Mouse (Mus musculus) heart, postnatal 25 days (tissue): ENCODE measurements around the gene Clca4b. TPM values are rescaled to one million over a fixed set of nuclear protein-coding genes. Genes with fewer than 3 reads are reported as not detected.
"Not testable (repeated sequence)": the region's sequence is repeated elsewhere in the genome, so short reads cannot be mapped to it uniquely, and the experiment has no call there.

Source experiments
- DNase-seq: peaks from one replicate; pipeline ENCODE4 v3.0.0; 2022; ENCODE audit warnings: low spot score
- intact Hi-C: fragments of 180-260 bp; cut with DNase I; formaldehyde crosslinking; loops from one replicate; pipeline ENCODE4 v1.15.1; 2025
- total RNA-seq, 2 experiments: library from RNA; stranded (reverse); gene quantifications; 2 replicates each; pipeline ENCODE4 v1.2.3; 2021

Clca4b gene
- not detected for total RNA-seq

GRCm38 (mm10) chr3:144932335-144932734 is at the start of gene Clca4b:
Clca4b (minus strand) TSS chr3:144932529.
- DNase-seq: no peak
- intact Hi-C loops: no loop called here

- intact Hi-C loops: no loop called here
- DNase-seq: no peak
These were observed 48.2 kb upstream of the Clca4b start for GRCm38 (mm10) chr3:144980551-144980950.

GRCm38 (mm10) chr3:144977631-144978030 is 45.3 kb upstream of the Clca4b start:
- intact Hi-C loops: no loop called here
- DNase-seq: no peak

GRCm38 (mm10) chr3:144976091-144976490 is 43.8 kb upstream of the Clca4b start:
- intact Hi-C loops: no loop called here
- DNase-seq: no peak

- no peak for DNase-seq
- intact Hi-C loops: no loop called here
These were observed 42.6 kb upstream of the Clca4b start, which contains the start of gene Clca4a for GRCm38 (mm10) chr3:144974945-144975344. Clca4a (minus strand) TSS chr3:144975045.

GRCm38 (mm10) chr3:144971553-144972270 is 39.4 kb upstream of the Clca4b start:
- intact Hi-C loops: no loop called here
- DNase-seq: no peak

GRCm38 (mm10) chr3:144969755-144970154 is 37.4 kb upstream of the Clca4b start:
- intact Hi-C loops: no loop called here
- DNase-seq: no peak

- intact Hi-C loops: no loop called here
- DNase-seq: no peak
These were observed 33.7 kb upstream of the Clca4b start for GRCm38 (mm10) chr3:144966074-144966473.

- intact Hi-C loops: loop anchor here (10.0 kb wide), 1 partner anchor 86 kb away; no protein-coding TSS in a partner anchor
- DNase-seq: no peak
These were observed 18.5 kb upstream of the Clca4b start for GRCm38 (mm10) chr3:144950829-144951228.

- DNase-seq, intact Hi-C loops: not testable (repeated sequence)
These were observed 15.0 kb upstream of the Clca4b start for GRCm38 (mm10) chr3:144947376-144947775.

GRCm38 (mm10) chr3:144933625-144934024 is 1.3 kb upstream of the Clca4b start:
- intact Hi-C loops, DNase-seq: not testable (repeated sequence)

- intact Hi-C loops: no loop called here
- DNase-seq: no peak
These were observed 722 bp upstream of the Clca4b start for GRCm38 (mm10) chr3:144933011-144933491.

GRCm38 (mm10) chr3:144914014-144914413 is 18.3 kb downstream of the Clca4b start:
- intact Hi-C loops: no loop called here
- DNase-seq: no peak

- intact Hi-C loops: no loop called here
These were observed 35.2 kb downstream of the Clca4b start for GRCm38 (mm10) chr3:144897042-144897678.

GRCm38 (mm10) chr3:144890246-144890758 is 42.0 kb downstream of the Clca4b start:
- intact Hi-C loops: no loop called here
- no peak for DNase-seq

More at GRCm38 (mm10) chr3:144897042-144897678, 35.2 kb downstream of the Clca4b start:
- no peak for DNase-seq

- DNase-seq: no peak
- intact Hi-C loops: no loop called here
These were observed 45.4 kb downstream of the Clca4b start for GRCm38 (mm10) chr3:144886957-144887356.

GRCm38 (mm10) chr3:144872012-144872411 is 60.3 kb downstream of the Clca4b start:
- DNase-seq: not testable (repeated sequence)

More at GRCm38 (mm10) chr3:144872012-144872411, 60.3 kb downstream of the Clca4b start:
- intact Hi-C loops: not testable (repeated sequence)
